Mouse (Mus musculus) adrenal gland, postnatal 10 days (tissue): ENCODE measurements around the gene Calm5. TPM values are rescaled to one million over a fixed set of nuclear protein-coding genes. Genes with fewer than 3 reads are reported as not detected.
A peak's percentile ranks its signal among the peaks of the same experiment; 100 is the strongest.
"Not testable (repeated sequence)": the region's sequence is repeated elsewhere in the genome, so short reads cannot be mapped to it uniquely, and the experiment has no call there.

Experiments used
- DNase-seq: peaks from one replicate; pipeline ENCODE4 v3.0.0; 2021; ENCODE audit warnings: mixed read lengths
- long read RNA-seq, 2 experiments: library from polyadenylated mRNA; stranded (forward); transcript quantifications; one replicate each; pipeline ENCODE4 v2.0.0; 2021
- total RNA-seq, 2 experiments: library from RNA; stranded (reverse); gene quantifications; 2 replicates each; pipeline ENCODE4 v1.2.3; 2021

Calm5 gene
- not detected for total RNA-seq
- long read RNA-seq, experiment 1, result 0 reads
- long read RNA-seq, experiment 2, result 0 reads

DNA sequence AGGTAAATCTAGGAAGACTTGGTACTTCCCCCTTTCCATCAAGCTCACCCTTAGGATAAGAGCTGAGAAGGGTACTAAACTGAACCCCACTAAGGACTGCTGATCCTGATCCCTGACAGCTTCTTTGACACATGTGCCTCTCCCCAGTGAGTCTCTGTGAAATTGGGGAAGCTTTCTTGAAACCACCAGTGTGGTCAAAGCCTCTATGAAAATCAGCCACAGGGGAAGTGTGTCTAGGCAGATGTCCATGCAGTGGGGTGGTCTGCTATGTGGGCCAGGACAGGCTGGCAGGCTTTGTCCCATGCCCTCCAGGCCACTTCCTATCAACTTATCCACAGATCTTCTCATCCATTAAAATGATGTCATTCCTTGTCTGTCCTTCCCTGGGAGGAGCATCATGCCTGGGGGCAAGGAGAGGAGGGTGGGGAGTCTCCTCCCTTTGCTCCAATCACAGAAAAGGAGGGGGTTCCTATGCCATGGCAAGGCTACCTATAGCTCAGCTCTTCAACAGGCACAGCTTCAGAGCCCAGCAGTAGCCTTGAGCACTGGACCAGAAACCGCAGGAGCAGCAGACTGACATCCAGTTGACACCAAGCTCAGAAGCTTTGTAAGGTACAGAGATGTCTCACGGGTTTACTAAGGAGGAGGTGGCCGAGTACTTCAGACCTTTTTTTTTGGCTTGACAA lies at the start of gene Calm5:
Calm5 (plus strand) TSS at position 526 of the 686 bp plus-strand sequence.
- DNase-seq, result not testable (repeated sequence)

- DNase-seq, result peak; percentile 6
Measured at GRCm38 (mm10) chr13:3804186-3804585, 49.8 kb upstream of the Calm5 start, which contains the start of gene Calml3. Gene Calml3 (minus strand): TSS chr13:3804316.

DNA sequence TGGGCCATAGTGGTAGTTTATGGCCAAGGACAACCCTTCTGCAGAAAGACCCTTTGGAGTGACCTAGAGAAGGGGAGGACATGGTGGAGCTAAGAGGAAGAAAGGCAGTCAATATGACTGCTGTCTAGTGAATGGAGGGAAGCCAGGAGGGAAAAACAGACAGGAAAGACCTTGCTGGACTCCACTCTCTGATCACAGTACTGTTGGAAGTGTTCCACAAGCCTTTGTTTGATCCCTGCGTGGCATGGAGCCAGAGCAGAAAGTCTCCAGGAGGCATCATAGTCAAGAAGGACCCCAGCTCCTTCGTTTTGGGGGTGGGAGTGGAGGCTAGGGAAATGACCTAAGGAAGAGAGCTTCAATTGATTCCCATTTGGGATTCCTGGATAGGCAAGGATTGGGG lies 48.8 kb upstream of the Calm5 start:
- peak; percentile 10 for DNase-seq

DNA sequence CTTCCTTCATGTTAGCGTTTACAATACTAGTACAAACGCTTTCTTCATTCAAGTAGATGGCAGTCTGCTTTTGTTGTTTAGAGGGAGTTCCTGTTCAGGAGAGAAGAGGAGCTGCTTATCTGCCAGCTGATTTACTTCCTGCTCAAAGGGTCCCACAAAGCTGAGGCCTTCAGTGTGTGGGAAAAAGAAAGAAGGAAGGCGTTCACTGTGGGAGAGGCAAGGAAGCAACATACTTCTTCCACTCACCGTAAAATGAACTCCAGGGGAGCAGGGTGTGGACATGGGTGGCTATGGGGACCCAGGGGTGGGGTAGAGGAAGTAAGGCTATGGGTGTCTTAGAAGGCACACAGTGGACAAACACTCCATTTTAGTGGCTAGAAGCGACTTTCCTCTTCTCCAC lies 48.3 kb upstream of the Calm5 start:
- no peak for DNase-seq

DNA sequence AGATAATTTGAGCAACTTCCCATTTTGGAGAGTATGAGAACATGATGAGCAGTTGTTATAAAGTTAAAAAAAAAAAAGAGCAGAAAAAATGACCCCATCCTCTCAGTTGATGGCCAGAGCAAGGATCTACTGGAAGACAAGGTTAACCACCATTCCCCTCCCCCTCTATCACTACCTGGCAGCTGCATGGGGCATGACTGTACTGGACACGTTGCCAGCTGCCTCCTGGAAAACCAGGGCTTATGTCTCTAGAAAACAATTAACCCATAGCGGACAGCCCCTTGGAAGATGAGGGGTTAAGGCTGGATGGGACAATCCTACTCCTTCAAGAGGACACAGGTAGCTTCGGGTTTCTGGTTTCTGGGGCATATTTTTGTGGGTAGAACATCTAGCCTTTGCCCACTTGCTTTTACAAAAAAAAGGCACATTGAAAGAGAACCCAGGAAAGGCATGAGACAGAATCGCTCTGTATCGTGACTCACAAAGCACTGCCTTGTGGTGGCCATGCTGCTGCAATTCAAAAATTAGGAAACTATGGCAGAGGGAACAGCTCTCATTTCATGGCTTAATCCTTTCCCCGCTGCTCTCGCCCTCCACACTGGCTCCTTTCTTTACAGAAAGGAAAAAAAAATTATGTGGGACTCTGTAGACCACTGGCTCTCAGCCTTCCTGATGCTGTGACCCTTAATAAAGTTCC lies 46.7 kb upstream of the Calm5 start:
- no peak for DNase-seq

- no peak for DNase-seq
Measured at GRCm38 (mm10) chr13:3818012-3818739, 35.8 kb upstream of the Calm5 start.

- no peak for DNase-seq
Measured at GRCm38 (mm10) chr13:3818740-3819076, 35.3 kb upstream of the Calm5 start.

DNA sequence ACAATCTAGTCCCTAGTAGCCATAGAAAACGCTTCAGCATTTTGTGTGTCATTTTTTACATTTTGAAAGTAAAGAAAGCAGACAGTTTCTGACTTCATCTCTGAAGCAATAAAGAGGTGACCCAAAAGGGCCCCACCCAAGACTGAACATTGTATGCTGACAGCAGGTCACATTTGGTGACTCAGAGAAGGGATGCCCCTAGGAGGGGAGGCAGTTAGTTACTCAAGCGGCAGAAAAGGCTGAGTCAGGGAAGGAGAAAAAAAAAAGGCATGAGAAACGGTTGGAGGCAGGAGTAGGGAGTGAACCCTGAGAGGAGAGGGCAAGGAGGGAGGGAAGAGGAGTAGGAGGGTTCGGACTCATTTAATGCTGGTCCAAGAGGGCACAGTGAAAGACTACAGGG lies 31.9 kb upstream of the Calm5 start:
- DNase-seq, result no peak

DNA sequence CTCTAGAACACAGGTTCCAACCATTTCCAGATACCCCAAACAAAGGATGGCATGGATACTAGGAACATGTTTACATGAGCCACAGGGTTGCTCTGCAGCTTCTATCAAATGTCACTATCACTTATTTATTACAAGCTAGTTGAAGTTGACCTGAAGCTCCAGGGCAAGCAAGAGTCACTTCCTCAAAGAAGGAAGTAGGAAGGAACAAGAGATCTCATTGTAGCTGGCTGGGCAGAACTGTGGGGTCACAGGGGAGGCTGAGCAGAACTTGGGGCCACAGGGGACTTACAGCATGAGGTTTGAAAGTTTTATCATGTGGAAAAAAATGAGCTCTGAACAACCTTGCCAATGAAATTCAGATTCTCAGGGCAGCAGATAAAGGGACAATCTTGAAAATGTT lies 28.2 kb upstream of the Calm5 start:
- DNase-seq, result no peak

DNA sequence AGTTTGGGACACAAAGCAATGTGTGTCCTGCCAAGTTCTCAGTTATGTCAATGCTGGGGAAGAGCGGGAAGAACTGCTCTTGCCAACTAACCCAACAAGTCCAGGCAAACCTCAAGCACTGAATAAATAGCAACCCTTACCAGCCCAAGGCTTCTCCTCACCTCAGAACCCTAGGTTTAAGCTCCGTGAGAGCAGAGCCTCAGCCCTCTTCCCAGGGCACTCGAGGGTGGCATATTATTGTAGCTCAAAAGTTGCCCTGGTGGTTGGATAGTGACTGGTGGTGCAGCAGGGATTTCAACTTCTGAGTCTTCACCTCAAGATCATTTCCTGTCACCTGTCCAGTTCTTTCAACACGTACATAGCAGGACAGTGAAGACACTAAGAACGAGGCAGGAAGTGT lies 22.4 kb upstream of the Calm5 start:
- DNase-seq, result no peak

GRCm38 (mm10) chr13:3831994-3832393 lies 22.0 kb upstream of the Calm5 start:
- no peak for DNase-seq

GRCm38 (mm10) chr13:3832450-3832849 lies 21.5 kb upstream of the Calm5 start:
- DNase-seq, result no peak

DNA sequence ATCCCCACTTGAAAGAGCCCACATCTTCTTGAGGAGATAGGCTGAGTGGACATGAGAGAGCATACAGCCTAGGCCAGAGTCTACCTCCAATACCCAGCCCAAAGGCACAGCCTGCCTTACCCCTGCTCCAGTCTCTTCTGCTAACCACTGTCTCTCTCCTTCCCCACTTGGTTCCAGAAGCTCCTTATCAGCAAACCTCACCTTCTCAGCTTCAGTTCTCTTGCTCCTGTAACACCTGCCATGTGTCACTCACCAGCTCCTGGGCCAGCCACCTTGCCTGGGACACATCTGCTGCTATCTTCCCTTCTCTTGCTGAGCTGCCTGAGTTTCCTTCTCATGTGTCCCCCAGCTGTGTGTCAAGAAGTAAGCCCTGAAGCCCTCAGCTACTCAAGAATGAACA lies 20.3 kb upstream of the Calm5 start:
- not testable (repeated sequence) for DNase-seq

DNA sequence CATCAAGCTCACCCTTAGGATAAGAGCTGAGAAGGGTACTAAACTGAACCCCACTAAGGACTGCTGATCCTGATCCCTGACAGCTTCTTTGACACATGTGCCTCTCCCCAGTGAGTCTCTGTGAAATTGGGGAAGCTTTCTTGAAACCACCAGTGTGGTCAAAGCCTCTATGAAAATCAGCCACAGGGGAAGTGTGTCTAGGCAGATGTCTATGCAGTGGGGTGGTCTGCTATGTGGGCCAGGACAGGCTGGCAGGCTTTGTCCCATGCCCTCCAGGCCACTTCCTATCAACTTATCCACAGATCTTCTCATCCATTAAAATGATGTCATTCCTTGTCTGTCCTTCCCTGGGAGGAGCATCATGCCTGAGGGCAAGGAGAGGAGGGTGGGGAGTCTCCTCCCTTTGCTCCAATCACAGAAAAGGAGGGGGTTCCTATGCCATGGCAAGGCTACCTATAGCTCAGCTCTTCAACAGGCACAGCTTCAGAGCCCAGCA lies 16.6 kb upstream of the Calm5 start, which contains the start of gene Calm4:
Calm4 (plus strand) TSS at position 446 of the 496 bp plus-strand sequence.
- DNase-seq, result not testable (repeated sequence)

- DNase-seq, result not testable (repeated sequence)
Measured at GRCm38 (mm10) chr13:3840662-3841061, 13.3 kb upstream of the Calm5 start.

- DNase-seq, result no peak
Measured at GRCm38 (mm10) chr13:3850330-3850729, 3.6 kb upstream of the Calm5 start.

GRCm38 (mm10) chr13:3854856-3855255 lies 883 bp downstream of the Calm5 start:
- DNase-seq, result no peak

- DNase-seq, result no peak
Measured at GRCm38 (mm10) chr13:3856252-3856651, 2.3 kb downstream of the Calm5 start.

DNA sequence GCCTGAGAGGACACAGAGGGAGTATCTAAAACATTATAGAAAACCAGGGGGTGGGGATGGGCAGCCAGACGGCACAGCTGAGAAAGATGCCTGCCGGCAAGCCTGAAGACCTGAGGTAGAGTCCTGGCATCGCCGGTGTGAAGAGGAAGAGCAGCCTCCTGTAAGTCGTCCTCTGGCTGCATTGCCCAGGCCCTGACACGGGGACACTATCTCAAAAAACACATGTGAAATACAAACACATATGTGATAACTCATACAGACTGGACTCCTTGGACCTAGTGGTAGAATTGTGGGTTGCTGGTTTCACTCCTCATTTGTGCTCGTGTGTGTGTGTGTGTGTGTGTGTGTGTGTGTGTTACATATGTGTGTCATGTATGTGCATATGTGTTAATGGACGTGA lies 7.3 kb downstream of the Calm5 start:
- DNase-seq, result no peak

GRCm38 (mm10) chr13:3862325-3862724 lies 8.4 kb downstream of the Calm5 start:
- no peak for DNase-seq

DNA sequence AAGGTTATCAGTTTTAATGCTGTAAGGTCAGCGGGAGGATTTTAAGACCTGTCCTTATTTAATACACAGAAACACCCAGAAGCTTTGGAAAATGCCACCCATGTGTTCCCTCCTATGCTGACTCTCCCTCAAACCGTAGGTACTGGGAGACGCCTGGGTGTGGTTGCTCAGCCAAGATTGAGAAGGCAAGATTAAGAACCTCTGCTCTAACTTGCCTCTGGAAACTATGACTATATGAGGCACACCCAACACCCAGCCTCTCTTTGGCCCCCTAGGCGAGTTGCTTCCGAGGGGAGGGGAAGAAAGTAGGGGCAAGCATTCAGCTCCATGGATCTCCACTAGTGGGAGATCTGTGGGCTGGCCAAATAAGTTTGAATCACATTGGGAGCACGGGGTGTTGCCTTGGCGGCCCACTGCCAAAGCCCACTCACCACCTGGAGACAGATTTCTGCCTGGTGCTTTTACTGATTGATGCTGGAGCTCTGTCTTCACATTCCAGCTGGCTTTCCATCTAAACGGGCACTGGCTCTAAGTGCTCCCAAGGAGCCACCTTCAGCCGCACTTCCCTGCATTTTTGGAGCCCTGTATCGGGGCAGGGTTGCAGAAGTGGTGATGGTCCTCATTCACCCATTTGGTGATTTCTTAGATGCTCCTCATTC lies 9.1 kb downstream of the Calm5 start:
- DNase-seq, result no peak

DNA sequence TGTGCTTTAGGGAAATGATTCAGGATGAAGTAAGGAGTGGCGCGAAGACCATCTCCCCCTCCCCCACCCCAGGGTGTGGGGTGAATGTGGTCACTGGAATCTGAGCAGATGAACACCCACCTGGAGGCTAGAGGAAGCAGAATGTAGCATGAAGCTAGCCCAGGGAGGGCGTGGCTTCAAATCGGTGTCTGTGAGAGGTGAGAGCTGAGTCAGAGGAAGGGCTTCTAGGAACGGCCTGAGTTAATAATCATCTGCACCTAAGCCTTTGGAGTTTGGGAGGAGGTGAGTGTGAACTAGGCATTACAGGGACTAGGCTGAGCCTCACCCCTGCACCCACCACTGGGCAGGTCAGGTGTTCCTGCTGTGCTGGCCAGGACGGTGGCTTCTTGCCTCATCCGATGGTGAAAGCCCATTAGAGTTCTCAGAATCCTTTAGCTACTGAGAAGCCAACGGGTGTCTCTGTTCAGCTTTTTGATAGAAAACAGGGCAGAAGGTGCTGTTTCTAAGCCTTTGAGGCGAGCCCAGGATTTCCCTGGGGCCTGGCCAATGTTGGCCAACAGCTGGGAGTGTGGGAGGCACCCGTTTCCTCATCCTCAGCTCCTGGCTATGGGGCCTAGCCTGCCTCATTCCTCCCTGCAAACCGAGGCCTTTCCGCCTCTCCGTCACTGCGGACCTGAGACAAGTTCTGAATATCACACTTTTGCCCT lies 11.8 kb downstream of the Calm5 start:
- peak; percentile 52 for DNase-seq
